Mouse (Mus musculus): ENCODE results near the gene Rasgrf1. TPM values are rescaled to one million over a fixed set of nuclear protein-coding genes. Genes with fewer than 3 reads are reported as not detected.

The Rasgrf1 gene
- total and polyA plus RNA-seq, 3 experiments = not detected

DNA sequence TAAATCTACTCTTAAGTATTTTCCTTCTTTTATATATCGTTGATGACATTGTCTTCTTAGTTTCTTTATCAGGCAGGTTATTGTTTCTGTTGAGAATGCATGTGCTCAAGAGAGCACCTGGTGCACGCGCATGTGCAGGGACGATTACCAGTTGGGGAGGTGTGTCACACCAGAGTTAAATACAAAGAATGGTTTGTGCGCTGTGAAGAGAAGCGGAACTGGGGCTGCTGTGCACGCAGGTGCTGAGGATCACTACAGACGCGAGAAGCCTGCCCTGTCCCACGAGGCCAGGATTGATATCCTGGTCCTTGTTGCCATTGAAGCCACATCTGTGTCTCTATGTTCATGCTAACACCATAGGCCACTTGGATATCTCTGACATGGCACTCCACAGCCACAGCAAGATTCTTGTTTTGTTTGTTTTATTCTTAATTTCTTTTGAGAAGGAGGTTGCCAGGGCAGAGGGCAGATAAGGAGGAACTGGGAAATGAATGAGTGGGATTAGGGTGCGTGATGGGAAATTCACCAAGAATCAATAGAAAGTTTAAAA is 31.2 kb upstream of the Rasgrf1 start:
- Histone ChIP-seq H3K27me3 (ENCODE audit: control insufficient read depth in 1 of 2, insufficient read depth in 2 of 2, low read length in 2 of 2) (no peaks in the 10 kb centered on the region), H3K79me2 (ENCODE audit: control insufficient read depth, insufficient read depth, low read length, poor library complexity) (no peaks in the 10 kb centered on the region), H3K9me3 (replicated peaks; ENCODE audit: insufficient read depth, low read length) (no peaks in the 10 kb centered on the region), H3K9ac (ENCODE audit: control insufficient read depth, low read depth, low read length, poor library complexity, severe bottlenecking) (no peak overlapping the region), H3K36me3 (ENCODE audit: control insufficient read depth in 1 of 2, insufficient read depth in 2 of 2, low read length in 2 of 2) (no peaks in the 10 kb centered on the region), H3K27ac (ENCODE audit: control insufficient read depth, low read depth, low read length) (no peak overlapping the region), H3K4me3 (ENCODE audit: control insufficient read depth in 1 of 2, insufficient read depth in 1 of 2, low read depth in 2 of 2, low read length in 2 of 2) (no peak overlapping the region), H3K4me1 (ENCODE audit: control insufficient read depth in 1 of 2, insufficient read depth in 2 of 2, low read length in 2 of 2) (no peaks in the 10 kb centered on the region)
- TF ChIP-seq EP300 (IDR thresholded peaks at IDR 0.05; ENCODE audit: low read depth in 1 of 2, low read length in 2 of 2) (no peak), TAL1 (IDR thresholded peaks at IDR 0.05; ENCODE audit: low read length) (no peak), TBP (IDR thresholded peaks at IDR 0.05; ENCODE audit: low read depth, low read length) (no peak), UBTF (IDR thresholded peaks at IDR 0.05; ENCODE audit: borderline replicate concordance, insufficient read depth, low read depth, low read length) (no peak), CHD2 (IDR thresholded peaks at IDR 0.05; ENCODE audit: low read length) (no peak)
- no peak for DNase-seq (ENCODE audit: low read depth, low spot score)

DNA sequence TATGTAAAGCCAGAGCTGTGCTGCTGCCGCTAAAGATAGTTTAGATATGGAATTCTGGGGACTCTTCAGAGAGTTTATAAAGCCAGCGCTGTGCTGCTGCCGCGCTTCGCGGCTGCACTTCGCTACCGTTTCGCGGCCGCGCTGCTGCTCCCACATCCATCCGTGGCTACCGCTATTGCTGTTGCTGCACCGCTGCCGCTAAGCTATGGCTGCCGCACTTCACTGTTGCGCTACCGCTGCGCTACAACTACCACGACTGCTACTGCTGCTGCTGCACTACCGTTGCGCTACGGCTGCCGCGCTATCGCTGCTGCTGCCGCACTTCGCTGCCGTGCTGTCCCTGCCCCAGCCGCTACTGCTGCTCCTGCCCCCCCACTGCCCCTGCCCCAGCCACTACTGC is 30.1 kb upstream of the Rasgrf1 start:
- no peaks in the 10 kb centered on the region for H3K79me2 ChIP-seq (ENCODE audit: control insufficient read depth, insufficient read depth, low read length, poor library complexity)
- no peaks in the 10 kb centered on the region for H3K27me3 ChIP-seq (ENCODE audit: control insufficient read depth in 1 of 2, insufficient read depth in 2 of 2, low read length in 2 of 2)
- H3K4me3 ChIP-seq (ENCODE audit: control insufficient read depth in 1 of 2, insufficient read depth in 1 of 2, low read depth in 2 of 2, low read length in 2 of 2) = no peak overlapping the region
- no peaks in the 10 kb centered on the region for H3K4me1 ChIP-seq (ENCODE audit: control insufficient read depth in 1 of 2, insufficient read depth in 2 of 2, low read length in 2 of 2)
- TF ChIP-seq EP300 (IDR thresholded peaks at IDR 0.05; ENCODE audit: low read depth in 1 of 2, low read length in 2 of 2) (no peak), MAFK (IDR thresholded peaks at IDR 0.05; ENCODE audit: borderline replicate concordance, low read depth, low read length) (no peak), TCF12 (IDR thresholded peaks at IDR 0.05; ENCODE audit: low read depth, low read length) (no peak), NRF1 (IDR thresholded peaks at IDR 0.05; ENCODE audit: insufficient read depth, low read depth, low read length, poor library complexity, severe bottlenecking) (no peak), GABPA (IDR thresholded peaks at IDR 0.05; ENCODE audit: low read depth, low read length) (no peak), E2F4 (IDR thresholded peaks at IDR 0.05; ENCODE audit: borderline replicate concordance, low read depth, low read length) (no peak), UBTF (IDR thresholded peaks at IDR 0.05; ENCODE audit: borderline replicate concordance, insufficient read depth, low read depth, low read length) (no peak), MYC (IDR thresholded peaks at IDR 0.05; ENCODE audit: low read depth, low read length) (no peak), MAZ (IDR thresholded peaks at IDR 0.05; ENCODE audit: low read depth, low read length) (no peak), NELFE (IDR thresholded peaks at IDR 0.05; ENCODE audit: low read depth, low read length) (no peak), POLR2A (IDR thresholded peaks at IDR 0.05; ENCODE audit: control insufficient read depth in 1 of 2, insufficient read depth in 1 of 2, low read depth in 1 of 2, low read length in 2 of 2, poor library complexity in 1 of 2) (no peak), MXI1 (IDR thresholded peaks at IDR 0.05; ENCODE audit: low read depth, low read length) (no peak)
- H3K9me3 ChIP-seq (replicated peaks; ENCODE audit: insufficient read depth, low read length) = no peaks in the 10 kb centered on the region
- no peak for DNase-seq (ENCODE audit: low read depth, low spot score)
- H3K27ac ChIP-seq (ENCODE audit: control insufficient read depth, low read depth, low read length) = no peak overlapping the region
- no peak overlapping the region for H3K9ac ChIP-seq (ENCODE audit: control insufficient read depth, low read depth, low read length, poor library complexity, severe bottlenecking)
- no peaks in the 10 kb centered on the region for H3K36me3 ChIP-seq (ENCODE audit: control insufficient read depth in 1 of 2, insufficient read depth in 2 of 2, low read length in 2 of 2)
